Mouse (Mus musculus) retina, embryonic 14.5 days (tissue): Measurements from ENCODE around the gene Trim13.

ENCODE experiments used
- DNase-seq: peaks from one replicate; pipeline ENCODE4 v3.0.0-alpha.2; 2015; ENCODE audit warnings: low spot score

Trim13 gene

GRCm38 (mm10) chr14:61613319-61613718 lies 15.3 kb downstream of the Trim13 start:
- no peak for DNase-seq

GRCm38 (mm10) chr14:61620371-61620770 lies 22.3 kb downstream of the Trim13 start:
- no peak for DNase-seq

- DNase-seq: no peak
Measured at GRCm38 (mm10) chr14:61635969-61636368, 37.9 kb downstream of the Trim13 start.

- no peak for DNase-seq
Measured at GRCm38 (mm10) chr14:61642668-61643067, 44.6 kb downstream of the Trim13 start.

DNA sequence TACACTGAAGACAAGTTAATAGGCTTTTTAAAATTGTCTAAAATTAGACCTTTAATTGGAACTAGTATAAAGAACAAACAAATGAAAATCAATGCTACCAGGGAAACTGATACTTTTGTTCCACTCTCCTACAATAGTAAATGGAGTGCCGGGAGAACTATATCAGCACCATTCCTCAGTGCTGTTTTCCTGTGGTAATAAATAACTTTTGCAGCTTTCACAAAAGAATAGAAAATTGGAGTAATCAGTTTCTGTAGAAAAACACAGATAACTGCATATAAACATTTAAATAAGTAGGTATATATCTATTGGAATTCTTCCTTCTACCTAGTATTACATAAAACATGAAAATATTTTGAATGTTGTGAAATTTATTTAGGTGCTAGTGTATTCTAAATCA lies 47.5 kb downstream of the Trim13 start:
- DNase-seq: no peak

- peak; percentile 61 for DNase-seq
Measured at GRCm38 (mm10) chr14:61647182-61647880, 49.3 kb downstream of the Trim13 start.

GRCm38 (mm10) chr14:61647881-61648684 lies 50.0 kb downstream of the Trim13 start:
- peak; percentile 62 for DNase-seq

- DNase-seq: peak; percentile 99
Measured at GRCm38 (mm10) chr14:61648685-61649504, 50.8 kb downstream of the Trim13 start.

GRCm38 (mm10) chr14:61650291-61650960 lies 52.4 kb downstream of the Trim13 start:
- DNase-seq: peak; percentile 76
